Mouse (Mus musculus): Measurements from ENCODE around the gene Vti1b. TPM values are rescaled to one million over a fixed set of nuclear protein-coding genes. Genes with fewer than 3 reads are reported as not detected.
A peak's percentile ranks its signal among the peaks of the same experiment; 100 is the strongest.

The Vti1b gene
- polyA plus RNA-seq, 1 experiment from 2014 or later, result 110 TPM

DNA sequence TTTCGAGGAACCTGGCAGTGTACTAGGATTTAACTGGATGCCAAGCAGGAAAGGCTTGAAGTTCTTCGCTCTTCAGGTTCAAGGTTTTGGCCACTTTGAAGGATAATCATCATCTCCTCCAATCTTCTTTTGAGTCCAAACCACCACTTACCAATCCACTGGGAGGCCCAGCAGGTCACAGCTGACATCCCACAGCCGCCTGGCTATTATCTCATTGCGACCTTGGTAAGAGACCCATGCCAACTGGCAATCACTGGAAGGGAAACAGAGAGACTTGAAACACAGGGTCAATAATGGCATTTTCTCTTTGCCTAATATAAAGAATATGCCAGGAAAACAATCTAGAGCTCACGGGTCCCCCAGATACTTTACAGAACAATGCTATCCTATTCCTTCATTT lies 3.5 kb upstream of the Vti1b start:
- no peak overlapping the region for H3K4me3 ChIP-seq (ENCODE audit: low read depth, low read length)
- no peaks in the 10 kb centered on the region for H3K4me1 ChIP-seq (replicated peaks; ENCODE audit: control insufficient read depth, insufficient read depth)
- no peak overlapping the region for H3K9ac ChIP-seq (ENCODE audit: low read length)
- H3K9me3 ChIP-seq (ENCODE audit: control insufficient read depth, low read length), result no peaks in the 10 kb centered on the region
- no peak overlapping the region for H3K27ac ChIP-seq (replicated peaks)
- H3K27me3 ChIP-seq (ENCODE audit: control insufficient read depth, insufficient read depth, low read length), result no peaks in the 10 kb centered on the region
- no peak overlapping the region for H3K4me2 ChIP-seq (replicated peaks; ENCODE audit: low read depth)
- TF ChIP-seq EP300 (optimal IDR thresholded peaks at IDR 0.05) (no peak), CTCF (IDR thresholded peaks at IDR 0.05; ENCODE audit: low read depth) (no peak)
- DNase-seq (ENCODE audit: low spot score) (no peak), ATAC-seq (ENCODE audit: low FRiP score, low TSS enrichment) (no peak)
- H3K36me3 ChIP-seq (ENCODE audit: control insufficient read depth, insufficient read depth, low read length), result peaks cover 4% of the 10 kb centered on the region
- WGBS, result 96% methylated on average over 5 of the region's 5 CpGs

GRCm38 (mm10) chr12:79173721-79174120 lies 1.3 kb upstream of the Vti1b start:
- Histone ChIP-seq H3K36me3 (ENCODE audit: control insufficient read depth, insufficient read depth, low read length) (peaks cover 3% of the 10 kb centered on the region; the same call in 1 of the 2 replicates), H3K27me3 (ENCODE audit: control insufficient read depth, insufficient read depth, low read length) (no peaks in the 10 kb centered on the region), H3K4me1 (replicated peaks; ENCODE audit: control insufficient read depth, insufficient read depth) (no peaks in the 10 kb centered on the region), H3K9ac (ENCODE audit: low read length) (no peak overlapping the region), H3K4me3 (ENCODE audit: low read depth, low read length) (no peak overlapping the region), H3K27ac (replicated peaks) (no peak overlapping the region), H3K4me2 (replicated peaks; ENCODE audit: low read depth) (no peak overlapping the region), H3K9me3 (ENCODE audit: control insufficient read depth, low read length) (no peaks in the 10 kb centered on the region)
- TF ChIP-seq EP300 (optimal IDR thresholded peaks at IDR 0.05) (no peak), CTCF (IDR thresholded peaks at IDR 0.05; ENCODE audit: low read depth) (no peak)
- DNase-seq (ENCODE audit: low spot score), result no peak
- no peak for ATAC-seq (ENCODE audit: low FRiP score, low TSS enrichment)
- 79% methylated on average over 5 of the region's 5 CpGs for WGBS

GRCm38 (mm10) chr12:79171269-79171995 lies 1.0 kb downstream of the Vti1b start:
- no peaks in the 10 kb centered on the region for H3K9me3 ChIP-seq (ENCODE audit: control insufficient read depth, low read length)
- WGBS, result 24% methylated on average over 12 of the region's 12 CpGs
- peak overlapping the region; percentile 64 for H3K4me2 ChIP-seq (replicated peaks; ENCODE audit: low read depth)
- no peaks in the 10 kb centered on the region for H3K27me3 ChIP-seq (ENCODE audit: control insufficient read depth, insufficient read depth, low read length)
- H3K27ac ChIP-seq (replicated peaks), result no peak overlapping the region
- DNase-seq (ENCODE audit: low spot score), result no peak
- ATAC-seq (ENCODE audit: low FRiP score, low TSS enrichment), result no peak
- H3K9ac ChIP-seq (ENCODE audit: low read length), result peak overlapping the region; percentile 87
- no peaks in the 10 kb centered on the region for H3K4me1 ChIP-seq (replicated peaks; ENCODE audit: control insufficient read depth, insufficient read depth)
- peak overlapping the region; percentile 97 for H3K4me3 ChIP-seq (ENCODE audit: low read depth, low read length)
- no peak for TF ChIP-seq EP300 (optimal IDR thresholded peaks at IDR 0.05)
- TF ChIP-seq CTCF (IDR thresholded peaks at IDR 0.05; ENCODE audit: low read depth), result no peak
- H3K36me3 ChIP-seq (ENCODE audit: control insufficient read depth, insufficient read depth, low read length), result no peaks in the 10 kb centered on the region; the same call in 1 of the 2 replicates

- TF ChIP-seq EP300 (optimal IDR thresholded peaks at IDR 0.05) (no peak), CTCF (IDR thresholded peaks at IDR 0.05; ENCODE audit: low read depth) (no peak)
- Histone ChIP-seq H3K4me3 (ENCODE audit: low read depth, low read length) (no peak overlapping the region), H3K9ac (ENCODE audit: low read length) (no peak overlapping the region), H3K4me2 (replicated peaks; ENCODE audit: low read depth) (no peak overlapping the region), H3K27me3 (ENCODE audit: control insufficient read depth, insufficient read depth, low read length) (no peaks in the 10 kb centered on the region), H3K9me3 (ENCODE audit: control insufficient read depth, low read length) (no peaks in the 10 kb centered on the region), H3K4me1 (replicated peaks; ENCODE audit: control insufficient read depth, insufficient read depth) (no peaks in the 10 kb centered on the region), H3K36me3 (ENCODE audit: control insufficient read depth, insufficient read depth, low read length) (no peaks in the 10 kb centered on the region; the same call in 1 of the 2 replicates), H3K27ac (replicated peaks) (no peak overlapping the region)
- DNase-seq (ENCODE audit: low spot score) (no peak), ATAC-seq (ENCODE audit: low FRiP score, low TSS enrichment) (no peak)
- WGBS, result 70% methylated on average over 3 of the region's 3 CpGs
Observed at GRCm38 (mm10) chr12:79170421-79170820, 2.0 kb downstream of the Vti1b start.

DNA sequence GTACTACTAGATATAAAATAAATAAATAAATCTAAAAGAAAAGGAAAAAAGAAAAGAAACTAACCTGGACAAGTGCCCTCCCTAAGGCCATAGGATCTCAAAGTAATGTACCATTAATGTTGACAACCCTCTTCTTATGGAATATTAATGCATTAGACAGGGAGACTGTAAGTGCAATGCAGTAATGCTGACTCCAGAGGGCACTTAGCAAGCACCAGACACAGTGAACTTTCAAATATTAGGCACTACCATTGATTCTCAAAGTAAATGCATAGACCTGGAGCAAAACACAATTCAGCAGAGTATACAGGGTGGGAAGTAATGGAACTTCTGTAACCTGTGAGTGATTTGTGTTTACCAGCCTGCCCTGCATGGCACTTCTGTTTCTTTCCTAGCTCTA lies 3.3 kb downstream of the Vti1b start:
- Histone ChIP-seq H3K27ac (replicated peaks) (no peak overlapping the region), H3K9me3 (ENCODE audit: control insufficient read depth, low read length) (no peaks in the 10 kb centered on the region), H3K9ac (ENCODE audit: low read length) (no peak overlapping the region), H3K36me3 (ENCODE audit: control insufficient read depth, insufficient read depth, low read length) (no peaks in the 10 kb centered on the region), H3K4me3 (ENCODE audit: low read depth, low read length) (no peak overlapping the region), H3K4me1 (replicated peaks; ENCODE audit: control insufficient read depth, insufficient read depth) (no peaks in the 10 kb centered on the region), H3K27me3 (ENCODE audit: control insufficient read depth, insufficient read depth, low read length) (no peaks in the 10 kb centered on the region), H3K4me2 (replicated peaks; ENCODE audit: low read depth) (no peak overlapping the region)
- ATAC-seq (ENCODE audit: low FRiP score, low TSS enrichment), result no peak
- no peak for TF ChIP-seq EP300 (optimal IDR thresholded peaks at IDR 0.05)
- TF ChIP-seq CTCF (IDR thresholded peaks at IDR 0.05; ENCODE audit: low read depth), result peak; percentile 61
- no peak for DNase-seq (ENCODE audit: low spot score)

DNA sequence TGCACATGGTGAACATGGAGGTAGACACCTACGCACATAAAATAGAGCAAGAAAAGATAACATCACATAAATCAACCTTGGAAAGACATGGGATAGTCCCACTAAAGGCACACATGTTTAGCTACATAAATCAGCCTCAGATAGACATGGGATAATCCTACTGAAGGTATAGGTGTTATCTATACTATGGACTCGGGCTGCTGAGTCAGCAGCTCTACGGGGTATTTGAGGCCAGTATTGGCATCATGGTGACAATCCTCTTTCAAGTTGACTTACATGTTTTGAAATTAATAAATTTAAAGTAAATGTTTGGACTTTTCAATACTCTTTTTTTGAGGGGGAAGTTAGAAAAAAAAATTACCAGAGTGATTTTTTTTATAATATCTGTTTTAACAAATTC lies 9.6 kb downstream of the Vti1b start:
- H3K4me3 ChIP-seq (ENCODE audit: low read depth, low read length), result no peak overlapping the region
- peaks cover 18% of the 10 kb centered on the region for H3K36me3 ChIP-seq (ENCODE audit: control insufficient read depth, insufficient read depth, low read length)
- no peaks in the 10 kb centered on the region for H3K4me1 ChIP-seq (replicated peaks; ENCODE audit: control insufficient read depth, insufficient read depth)
- DNase-seq (ENCODE audit: low spot score), result no peak
- no peak overlapping the region for H3K27ac ChIP-seq (replicated peaks)
- H3K27me3 ChIP-seq (ENCODE audit: control insufficient read depth, insufficient read depth, low read length), result no peaks in the 10 kb centered on the region
- ATAC-seq (ENCODE audit: low FRiP score, low TSS enrichment), result no peak
- no peak for TF ChIP-seq CTCF (IDR thresholded peaks at IDR 0.05; ENCODE audit: low read depth)
- no peak for TF ChIP-seq EP300 (optimal IDR thresholded peaks at IDR 0.05)
- no peaks in the 10 kb centered on the region for H3K9me3 ChIP-seq (ENCODE audit: control insufficient read depth, low read length)
- WGBS, result 91% methylated on average over 3 of the region's 3 CpGs
- no peak overlapping the region for H3K4me2 ChIP-seq (replicated peaks; ENCODE audit: low read depth)
- H3K9ac ChIP-seq (ENCODE audit: low read length), result no peak overlapping the region
